Mouse (Mus musculus): ENCODE data around the gene Phlda3.

Phlda3 gene

DNA sequence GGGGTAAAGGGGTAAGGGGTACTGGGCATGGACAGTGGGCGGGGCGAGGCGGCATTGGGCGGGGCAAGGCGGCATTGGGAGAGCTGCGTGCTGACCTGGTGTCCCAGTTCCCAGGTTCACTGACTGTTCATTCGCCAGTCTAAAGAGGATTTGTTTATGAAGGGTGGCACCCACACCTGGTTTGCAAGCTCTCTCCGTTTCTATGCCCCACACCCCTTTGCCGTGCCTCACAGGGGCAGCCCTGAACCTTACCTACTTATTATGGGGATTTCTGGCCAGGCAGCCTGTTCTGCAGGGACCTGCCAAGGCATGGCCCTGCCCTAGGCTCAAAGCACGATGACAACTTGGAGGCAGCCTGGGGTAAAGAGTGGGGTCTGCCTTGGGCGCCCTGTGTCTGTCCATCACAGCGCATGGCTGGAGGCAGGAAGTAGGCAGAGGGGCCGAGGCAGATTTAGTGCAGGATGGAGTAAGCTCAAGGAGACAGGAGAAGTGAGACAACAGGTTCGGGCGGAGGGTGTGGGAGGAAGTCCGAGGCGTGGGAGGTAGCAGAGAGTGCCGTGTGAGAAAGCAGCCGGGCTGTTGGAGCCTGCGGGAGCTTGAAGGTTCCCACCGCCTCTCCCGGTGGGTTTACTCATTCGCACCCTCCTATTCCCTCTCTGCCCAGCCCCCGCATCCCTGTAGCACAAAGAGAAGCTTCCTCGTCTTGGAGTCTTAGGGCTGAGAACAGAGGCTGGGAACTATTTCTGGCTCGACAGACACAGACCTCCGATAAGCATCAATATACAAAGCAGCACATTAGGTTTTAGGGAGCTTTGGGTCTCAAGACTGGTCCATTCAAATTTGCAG is 27.7 kb downstream of the Phlda3 start:
- DNase-seq (ENCODE audit: low spot score) = peak; percentile 36

DNA sequence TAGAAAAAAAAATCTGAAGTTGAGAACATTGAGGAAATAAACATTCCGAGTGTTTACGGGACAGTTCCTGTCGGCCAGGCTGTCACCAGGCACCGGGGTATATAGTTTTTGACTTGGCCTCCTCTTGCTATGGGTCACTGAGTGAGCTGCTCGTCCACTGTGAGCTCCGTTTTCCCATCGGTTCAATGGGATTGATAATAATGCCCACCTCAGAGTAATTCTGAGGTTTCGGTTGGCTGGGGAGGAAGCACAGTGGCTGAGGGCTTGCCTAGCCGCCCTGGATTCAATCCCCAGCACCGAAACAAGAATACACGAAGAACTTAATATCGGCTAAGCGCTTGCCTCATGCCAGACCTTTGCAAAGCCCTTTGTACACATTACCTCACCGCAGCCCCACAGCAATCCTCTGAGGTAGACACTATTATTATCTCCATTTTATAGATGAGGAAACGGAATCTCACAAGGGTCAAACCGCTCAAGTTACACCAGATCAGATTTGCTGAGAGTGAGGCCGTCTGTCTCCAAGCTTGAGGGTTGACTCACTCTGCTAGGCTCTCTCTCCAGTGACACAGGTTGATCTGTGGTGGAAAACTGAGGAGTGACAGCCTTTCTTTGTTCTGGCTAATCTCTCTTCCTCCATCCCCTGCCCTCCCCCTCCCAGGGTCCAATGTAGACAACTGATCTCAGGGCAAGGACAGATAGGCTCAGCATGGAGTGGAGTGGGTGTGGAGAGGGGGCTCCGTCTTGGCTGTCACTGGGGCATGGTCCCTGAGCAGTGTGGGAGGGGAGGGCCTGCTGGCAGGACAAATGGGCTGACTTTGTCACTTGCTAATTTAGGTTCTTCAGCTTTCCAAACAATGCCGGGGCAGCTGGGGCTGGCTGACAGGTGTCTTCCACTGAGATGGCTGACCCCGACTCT is 28.6 kb downstream of the Phlda3 start:
- no peak for DNase-seq (ENCODE audit: low spot score)

DNA sequence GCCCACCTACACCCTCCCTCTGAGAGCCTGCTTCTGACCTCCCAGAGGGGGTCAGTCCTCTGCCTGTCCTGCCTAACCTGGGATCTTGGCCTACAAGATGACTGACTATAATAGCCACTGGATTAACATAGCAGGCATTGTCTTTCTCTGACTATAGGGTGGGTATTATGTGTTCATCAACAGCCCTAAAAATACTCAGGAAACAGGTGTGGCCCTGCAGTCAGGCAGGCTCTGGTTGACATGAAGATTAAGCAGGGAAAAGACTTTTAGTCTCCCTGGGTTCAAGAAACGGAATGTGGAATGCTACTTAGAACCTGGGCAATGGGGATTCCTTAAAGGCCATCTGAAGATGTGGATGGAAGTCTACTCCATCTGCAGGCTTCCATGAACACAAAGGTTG is 32.6 kb downstream of the Phlda3 start:
- DNase-seq (ENCODE audit: low spot score) = no peak

DNA sequence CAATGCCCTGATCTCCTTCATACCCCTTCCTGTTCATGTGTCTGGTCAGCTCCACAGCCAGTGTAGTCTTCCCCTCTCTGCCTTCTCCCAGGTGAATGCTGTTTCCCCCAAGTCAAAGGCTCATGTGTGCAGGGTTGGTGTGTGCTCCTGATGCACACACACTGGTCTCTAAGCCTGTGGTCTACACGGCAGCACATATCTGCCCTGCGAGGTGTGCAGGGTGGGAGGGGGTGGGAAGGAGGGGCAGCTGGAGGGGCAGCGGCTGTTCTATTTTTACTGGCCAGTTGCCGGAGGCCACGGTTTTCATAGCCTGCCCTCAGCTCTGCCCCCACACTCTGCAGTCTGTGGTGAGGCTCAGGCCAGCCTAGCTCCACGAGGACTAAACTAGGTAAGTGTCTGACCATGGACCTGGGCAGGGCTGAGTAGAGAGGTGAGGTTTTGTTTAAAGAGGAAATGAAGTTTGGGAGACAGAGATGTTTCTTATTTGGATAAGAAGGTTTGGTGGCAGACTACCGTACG is 33.2 kb downstream of the Phlda3 start:
- DNase-seq (ENCODE audit: low spot score) = no peak

DNA sequence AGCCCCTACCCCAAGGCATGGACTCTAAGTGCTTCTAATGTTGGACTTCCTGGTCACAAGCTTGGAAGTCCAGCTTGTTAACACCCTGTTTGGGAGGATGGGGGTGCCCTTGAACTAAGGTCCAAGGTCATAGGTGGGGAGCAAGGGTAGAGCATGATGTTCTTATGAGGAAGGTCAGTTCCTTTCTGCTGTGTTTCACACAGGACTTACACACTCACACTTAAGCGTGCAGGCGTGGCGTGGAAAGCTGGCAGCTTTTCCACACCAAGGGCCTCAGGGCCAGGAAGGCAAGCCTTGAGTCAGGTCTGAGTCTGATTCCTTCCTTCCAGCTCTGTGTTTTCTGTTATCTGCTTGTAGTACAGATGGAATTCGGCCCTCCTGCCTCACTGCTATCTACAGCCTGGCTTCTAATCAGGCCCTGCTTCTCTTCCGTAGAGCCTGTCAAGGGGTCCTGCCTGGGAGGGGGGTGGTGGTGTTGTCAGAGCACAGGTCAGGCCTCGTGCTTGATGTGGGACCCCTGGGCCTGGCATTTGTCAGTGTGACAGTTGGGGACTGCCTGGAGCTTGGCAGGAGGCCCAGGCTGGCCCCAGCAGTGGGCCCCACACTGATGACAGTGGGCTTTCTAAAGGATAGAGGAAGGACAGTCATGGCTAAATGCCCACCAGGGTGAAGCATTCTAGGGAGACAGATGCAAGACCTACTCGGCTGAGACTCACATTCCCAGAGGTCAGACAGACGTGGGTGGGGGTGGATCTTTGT is 34.5 kb downstream of the Phlda3 start:
- no peak for DNase-seq (ENCODE audit: low spot score)

DNA sequence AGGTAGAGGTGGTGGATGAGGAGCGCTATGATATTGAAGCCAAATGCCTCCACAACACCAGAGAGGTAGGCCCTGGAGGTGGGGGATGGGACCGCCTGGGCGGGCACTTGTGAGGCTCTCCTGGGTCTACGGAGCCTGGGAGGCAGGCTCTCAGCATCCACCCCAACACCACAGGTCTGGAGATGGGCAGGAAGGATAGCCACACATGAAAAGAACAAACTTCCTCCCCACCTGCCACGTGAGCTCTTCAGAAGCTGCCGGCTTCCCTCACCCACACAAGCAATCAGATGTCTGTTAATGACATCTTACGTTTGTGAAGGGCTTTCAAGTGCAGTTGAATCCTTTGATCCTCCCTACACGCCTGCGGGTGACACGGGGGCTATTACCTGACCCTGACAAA is 41.6 kb downstream of the Phlda3 start:
- DNase-seq (ENCODE audit: low spot score) = no peak

DNA sequence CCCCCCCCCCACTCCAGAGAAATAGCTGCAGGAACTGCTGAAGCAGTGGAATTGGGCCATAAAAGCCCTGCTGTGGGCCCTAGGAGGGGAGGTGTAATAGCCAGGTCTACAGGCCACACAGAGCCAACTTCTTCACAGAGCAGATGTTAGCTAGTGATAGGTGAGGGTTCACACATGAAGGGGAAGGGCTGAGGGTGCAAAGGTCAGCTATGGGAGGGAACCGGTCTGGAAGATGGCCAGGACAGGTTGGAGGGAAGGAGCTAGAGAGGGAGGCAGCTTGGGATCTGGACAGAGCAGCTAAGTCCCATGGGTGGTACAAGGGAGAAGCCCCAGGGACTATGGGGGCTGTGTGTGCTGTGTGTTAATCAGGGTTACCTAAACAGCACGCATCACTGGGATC is 44.3 kb downstream of the Phlda3 start:
- no peak for DNase-seq (ENCODE audit: low spot score)

DNA sequence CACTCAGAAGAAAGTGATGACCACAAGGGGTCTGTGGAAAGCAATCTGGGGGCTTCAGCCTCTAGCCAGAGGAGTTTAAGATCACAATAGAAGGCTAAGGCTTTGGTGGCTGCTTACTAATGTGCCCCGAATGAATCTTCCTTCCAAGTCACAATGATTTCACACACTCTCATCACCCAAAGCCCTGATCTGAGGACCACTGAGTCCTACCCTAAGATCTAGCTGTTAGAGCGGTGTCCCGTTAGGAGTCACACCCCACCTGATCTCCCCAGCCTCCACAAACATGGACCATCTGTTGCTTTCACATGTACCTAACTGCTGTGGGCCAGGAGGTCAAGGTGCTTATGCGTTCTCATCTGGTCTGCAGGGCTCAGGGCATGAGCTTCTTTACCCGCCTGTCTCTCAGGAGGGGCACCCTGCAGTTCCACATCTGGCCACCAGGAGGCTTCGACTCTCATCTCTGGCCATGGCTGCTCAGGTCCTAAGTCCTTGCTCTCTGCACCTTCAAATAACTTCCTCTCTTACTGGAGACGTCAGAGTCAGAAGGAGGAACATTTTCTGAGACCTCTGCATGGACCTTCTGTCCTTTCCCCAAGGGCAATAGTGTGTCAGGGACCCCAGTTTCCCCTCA is 45.2 kb downstream of the Phlda3 start:
- DNase-seq (ENCODE audit: low spot score) = peak; percentile 48

DNA sequence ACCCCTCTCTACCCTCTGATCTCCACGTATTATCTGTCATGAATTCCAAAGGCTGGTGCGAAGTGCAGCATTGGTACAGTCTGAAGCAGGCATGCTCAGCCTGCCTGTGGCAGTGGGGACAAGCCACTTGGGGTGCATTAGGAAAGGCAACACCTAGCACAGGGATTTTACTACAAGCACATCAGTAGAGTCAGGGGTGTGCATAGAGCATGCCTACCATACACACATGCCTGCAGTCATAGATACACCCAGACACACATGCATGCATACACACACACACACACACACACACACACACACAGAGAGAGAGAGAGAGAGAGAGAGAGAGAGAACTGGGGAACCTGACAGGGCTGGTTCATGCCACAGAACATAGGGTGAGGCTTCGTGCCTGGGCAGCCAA is 46.3 kb downstream of the Phlda3 start:
- DNase-seq (ENCODE audit: low spot score) = no peak

DNA sequence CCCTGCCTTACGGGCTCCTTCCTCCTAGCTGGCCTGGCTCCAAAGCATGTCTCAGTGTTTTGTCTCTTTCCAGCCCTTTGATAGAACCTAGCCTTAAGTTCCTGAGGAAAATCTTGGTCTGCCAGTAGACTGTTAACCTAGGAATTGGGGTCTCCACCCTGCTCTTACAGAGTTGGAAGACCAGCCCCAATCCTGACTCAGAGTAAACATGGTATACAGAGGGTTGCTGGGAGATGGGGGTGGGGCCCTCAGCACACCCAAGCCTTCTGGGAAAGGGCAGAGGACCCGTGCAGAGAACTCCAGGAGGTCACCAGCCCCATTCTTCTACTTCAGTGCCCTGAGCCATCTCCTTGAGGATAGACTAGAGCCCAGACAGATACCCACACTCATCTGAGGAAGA is 46.7 kb downstream of the Phlda3 start:
- DNase-seq (ENCODE audit: low spot score) = no peak

DNA sequence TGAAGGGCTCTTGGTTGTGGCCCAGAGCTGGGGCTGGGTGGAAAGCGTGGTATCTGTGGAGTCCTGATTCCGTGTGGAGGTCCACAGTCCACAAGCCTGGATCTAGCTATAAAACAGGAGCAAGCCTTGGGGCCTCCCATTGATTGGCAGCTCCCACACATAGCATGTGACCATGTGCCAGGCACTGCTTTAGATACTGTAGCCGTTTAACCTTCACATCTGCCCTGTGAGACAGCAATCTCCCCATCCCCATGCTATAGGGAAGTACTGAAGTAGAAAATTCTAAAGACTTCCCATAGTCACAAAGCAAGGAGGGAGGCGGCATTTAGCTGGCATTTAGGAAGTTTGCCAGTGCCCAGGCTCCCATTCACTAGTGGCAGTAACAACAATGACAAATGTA is 47.2 kb downstream of the Phlda3 start:
- DNase-seq (ENCODE audit: low spot score) = no peak

DNA sequence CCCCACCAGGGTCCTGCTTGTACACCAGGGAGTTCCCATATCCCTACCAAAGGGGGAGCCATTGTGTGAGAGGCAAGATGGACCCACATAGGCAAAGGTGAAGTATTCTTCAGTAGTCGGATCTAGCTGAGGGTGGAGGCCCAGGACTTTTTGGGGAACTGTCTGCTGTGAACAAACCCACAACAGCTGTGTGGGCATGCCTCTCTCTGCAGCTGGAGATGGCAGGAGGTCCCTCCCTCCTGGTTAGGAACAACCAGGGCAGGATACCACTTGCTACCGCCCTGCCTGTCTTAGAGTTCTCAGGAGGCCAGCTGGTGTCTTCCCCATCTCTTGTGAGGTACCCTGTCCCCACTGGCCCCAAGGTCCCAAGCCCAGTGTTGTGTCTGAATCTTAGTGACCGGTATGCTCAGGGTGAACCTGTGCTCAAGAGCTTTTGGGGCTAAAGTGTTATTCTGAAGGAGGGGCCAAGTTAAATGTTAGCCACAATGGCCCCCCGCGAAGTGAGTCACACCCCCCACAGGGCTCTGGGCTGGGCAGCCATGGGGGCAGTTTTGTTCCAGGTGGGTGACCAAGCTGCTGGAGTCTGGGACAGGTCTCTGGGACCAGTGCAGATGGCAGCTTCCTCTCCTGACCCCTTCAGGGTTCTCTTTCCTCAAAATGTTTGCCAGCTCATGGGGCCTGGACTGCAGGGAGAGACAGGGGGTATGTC is 47.9 kb downstream of the Phlda3 start:
- no peak for DNase-seq (ENCODE audit: low spot score)

DNA sequence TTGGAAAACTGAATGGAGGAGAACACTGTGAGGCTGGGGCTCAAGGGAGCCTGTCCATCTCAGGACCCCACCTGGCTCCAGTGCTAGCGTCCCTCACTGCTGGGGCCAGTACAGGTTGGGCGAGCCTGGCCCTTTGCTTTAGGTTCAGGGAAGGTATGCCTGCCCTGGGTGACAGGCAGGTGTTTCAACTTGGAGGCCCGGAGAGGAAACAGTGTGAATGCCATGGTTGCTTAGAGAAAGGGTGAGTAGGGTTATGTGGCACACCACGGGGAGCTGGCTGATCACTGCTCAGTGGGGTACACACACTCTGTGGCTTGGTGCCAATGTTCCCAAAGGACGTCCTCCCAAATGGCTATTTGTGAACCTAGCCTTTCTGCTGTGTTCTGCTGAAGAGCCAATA is 48.6 kb downstream of the Phlda3 start:
- DNase-seq (ENCODE audit: low spot score) = no peak

DNA sequence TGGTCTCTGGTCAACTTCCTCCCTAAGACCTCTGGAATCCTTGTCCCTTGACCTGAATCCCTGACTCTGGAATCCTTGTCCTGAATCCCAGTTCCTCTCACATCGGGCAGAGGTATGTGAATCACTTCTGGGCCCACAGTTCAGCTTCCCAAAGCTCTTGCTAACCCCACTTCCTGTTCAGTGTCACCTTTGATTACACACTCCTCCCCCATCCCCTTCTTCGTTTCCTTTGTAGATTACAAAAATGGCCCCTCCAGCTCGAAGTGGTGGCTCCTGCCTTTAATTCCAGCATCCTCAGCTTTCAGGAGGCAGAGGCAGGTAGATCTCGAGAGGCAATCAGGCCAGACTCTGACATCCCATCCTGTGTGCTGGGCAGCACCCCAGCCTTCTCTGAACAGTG is 51.7 kb downstream of the Phlda3 start:
- no peak for DNase-seq (ENCODE audit: low spot score)

DNA sequence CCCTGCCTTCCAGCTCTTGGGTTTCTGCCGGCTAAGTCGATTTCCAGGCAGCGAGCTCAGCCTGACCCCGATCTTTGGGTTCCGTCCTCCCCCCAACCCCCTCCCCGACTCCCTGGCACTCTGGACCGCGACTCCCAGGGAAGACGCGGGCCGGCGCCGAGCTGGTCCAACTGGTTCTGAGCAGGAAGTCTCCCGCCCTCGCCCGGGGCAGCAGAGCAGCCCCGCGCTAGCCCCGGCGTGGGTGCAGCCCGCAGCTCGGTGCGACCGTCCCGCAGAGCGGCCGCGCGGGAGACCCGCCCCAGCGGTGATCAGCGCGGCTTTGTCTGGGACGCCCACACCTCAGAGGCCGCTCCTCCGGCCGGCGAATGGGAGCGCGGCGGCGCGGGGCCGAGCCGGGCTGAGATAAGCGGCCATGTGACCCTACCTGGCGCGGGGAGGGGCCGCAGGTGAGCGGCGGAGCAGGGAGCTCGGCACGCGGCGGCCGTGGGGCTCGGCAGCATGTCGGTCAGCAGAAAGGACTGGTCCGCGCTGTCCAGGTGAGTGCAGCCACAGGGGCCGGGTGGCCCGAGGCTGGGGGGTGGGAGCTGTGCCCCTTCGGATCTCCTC is 52.7 kb downstream of the Phlda3 start, which contains the start of gene Lad1:
Gene Lad1, plus strand, starts transcription at position 118 of the 606 bp plus-strand sequence.
- no peak for DNase-seq (ENCODE audit: low spot score)
